Mouse (Mus musculus) MEL (cell line): ENCODE data around the gene Rgl3.

ENCODE experiments used
- CTCF ChIP-seq, 3 experiments: IDR thresholded peaks in 2 of 3; conservative IDR thresholded peaks in 1 of 3; 2 replicates each; pipeline ENCODE4 v1.5.1; 2011 to 2012; ENCODE audit warnings: low read length in 3 of 3, low read depth in 2 of 3, mild to moderate bottlenecking in 2 of 3, improper control_type of control experiment in 1 of 3, inconsistent platforms in 1 of 3, mixed read lengths in 1 of 3, moderate library complexity in 1 of 3; ENCODE audit not compliant: control insufficient read depth in 1 of 3, insufficient read depth in 1 of 3, poor library complexity in 1 of 3, severe bottlenecking in 1 of 3
- E2F4 ChIP-seq: IDR thresholded peaks from 2 replicates; pipeline ENCODE4 v1.6.1; 2011; ENCODE audit warnings: low read depth, low read length, improper control_type of control experiment, borderline replicate concordance
- ELF1 ChIP-seq: IDR thresholded peaks from 2 replicates; pipeline ENCODE4 v1.6.1; 2014; ENCODE audit warnings: low read depth, mild to moderate bottlenecking, inconsistent platforms, low read length, improper control_type of control experiment, moderate library complexity
- EP300 ChIP-seq, 2 experiments: IDR thresholded peaks; 2 replicates each; pipeline ENCODE4 v1.6.1; 2011; ENCODE audit warnings: improper control_type of control experiment in 2 of 2, low read length in 2 of 2, low read depth in 1 of 2, mild to moderate bottlenecking in 1 of 2
- HCFC1 ChIP-seq: IDR thresholded peaks from 2 replicates; pipeline ENCODE4 v1.6.1; 2012; ENCODE audit warnings: low read depth, mild to moderate bottlenecking, inconsistent platforms, low read length, improper control_type of control experiment, moderate library complexity
- MAX ChIP-seq: IDR thresholded peaks from 2 replicates; pipeline ENCODE4 v1.6.1; 2011; ENCODE audit warnings: low read length, improper control_type of control experiment
- MAZ ChIP-seq: IDR thresholded peaks from 2 replicates; pipeline ENCODE4 v1.6.1; 2012; ENCODE audit warnings: low read depth, mild to moderate bottlenecking, inconsistent platforms, low read length, improper control_type of control experiment
- POLR2AphosphoS5 ChIP-seq: IDR thresholded peaks from 2 replicates; pipeline ENCODE4 v1.6.1; 2012; ENCODE audit warnings: low read depth, borderline replicate concordance, mild to moderate bottlenecking, inconsistent platforms, low read length, moderate library complexity, mixed read lengths
- TCF12 ChIP-seq: IDR thresholded peaks from 2 replicates; pipeline ENCODE4 v1.6.1; 2014; ENCODE audit warnings: low read depth, mild to moderate bottlenecking, inconsistent platforms, low read length, improper control_type of control experiment, moderate library complexity
- UBTF ChIP-seq: IDR thresholded peaks from 2 replicates; pipeline ENCODE4 v1.6.1; 2012; ENCODE audit warnings: low read depth, mild to moderate bottlenecking, inconsistent platforms, low read length, improper control_type of control experiment, moderate library complexity, borderline replicate concordance; ENCODE audit not compliant: insufficient read depth
- USF1 ChIP-seq: IDR thresholded peaks from 2 replicates; pipeline ENCODE4 v1.6.1; 2014; ENCODE audit warnings: low read depth, mild to moderate bottlenecking, inconsistent platforms, low read length, improper control_type of control experiment, moderate library complexity
- USF2 ChIP-seq, 2 experiments: IDR thresholded peaks; 2 replicates each; pipeline ENCODE4 v1.6.1; 2011 to 2012; ENCODE audit warnings: improper control_type of control experiment in 2 of 2, low read length in 2 of 2, borderline replicate concordance in 1 of 2, inconsistent platforms in 1 of 2, low read depth in 1 of 2, mild to moderate bottlenecking in 1 of 2; ENCODE audit not compliant: insufficient read depth in 1 of 2
- ZC3H11A ChIP-seq: IDR thresholded peaks from 2 replicates; pipeline ENCODE4 v1.6.1; 2012; ENCODE audit warnings: low read depth, mild to moderate bottlenecking, inconsistent platforms, low read length, improper control_type of control experiment
- ZKSCAN1 ChIP-seq: IDR thresholded peaks from 2 replicates; pipeline ENCODE4 v1.6.1; 2012; ENCODE audit warnings: low read depth, mild to moderate bottlenecking, inconsistent platforms, low read length, improper control_type of control experiment, moderate library complexity

- TF ChIP-seq UBTF (no peak), CTCF (IDR thresholded peaks at IDR 0.05 in 2 of 3, conservative IDR thresholded peaks at IDR 0.05 in 1 of 3; ENCODE audit: control insufficient read depth in 1 of 3, insufficient read depth in 1 of 3, low read depth in 2 of 3, low read length in 3 of 3, poor library complexity in 1 of 3, severe bottlenecking in 1 of 3) (no peak), USF2 (IDR thresholded peaks at IDR 0.05; ENCODE audit: borderline replicate concordance in 1 of 2, insufficient read depth in 1 of 2, low read depth in 1 of 2, low read length in 2 of 2) (no peak), E2F4 (no peak; the same call in 1 of the 2 replicates), EP300 (IDR thresholded peaks at IDR 0.05; ENCODE audit: low read depth in 1 of 2, low read length in 2 of 2) (no peak; a peak in 1 of 4 replicates), HCFC1 (no peak), USF1 (peak; percentile 46; the same call in 1 of the 2 replicates), TCF12 (no peak), POLR2AphosphoS5 (no peak), ELF1 (no peak), MAX (peak; percentile 82), ZKSCAN1 (no peak), ZC3H11A (no peak), MAZ (no peak)
Measured at GRCm38 (mm10) chr9:21926784-21927183, 62.5 kb downstream of the Rgl3 start.
